Mouse (Mus musculus) testis, adult 2 months (tissue): Measurements from ENCODE around the gene Cadps. TPM values are rescaled to one million over a fixed set of nuclear protein-coding genes. Genes with fewer than 3 reads are reported as not detected.

Experiments used
- H3K27ac ChIP-seq: fragments of 200-500 bp; 2 replicates; pipeline ENCODE4 v1.5.1; 2012; ENCODE audit warnings: low read depth, low read length; ENCODE audit not compliant: control insufficient read depth, insufficient read depth
- H3K27me3 ChIP-seq: fragments of 200-500 bp; 2 replicates; pipeline ENCODE4 v1.6.1; 2012; ENCODE audit warnings: mild to moderate bottlenecking, low read length, moderate library complexity; ENCODE audit not compliant: control insufficient read depth, insufficient read depth
- H3K36me3 ChIP-seq: fragments of 200-500 bp; 2 replicates; pipeline ENCODE4 v1.6.1; 2012; ENCODE audit warnings: mild to moderate bottlenecking, low read length; ENCODE audit not compliant: control insufficient read depth, insufficient read depth
- H3K4me1 ChIP-seq: fragments of 200-500 bp; 2 replicates; pipeline ENCODE4 v1.6.1; 2012; ENCODE audit warnings: low read length; ENCODE audit not compliant: control insufficient read depth, insufficient read depth
- H3K4me3 ChIP-seq: fragments of 200-500 bp; 2 replicates; pipeline ENCODE4 v1.5.1; 2012; ENCODE audit warnings: low read depth, mild to moderate bottlenecking, low read length, moderate library complexity, mixed read lengths; ENCODE audit not compliant: control insufficient read depth
- CTCF ChIP-seq: fragments of 200-500 bp; IDR thresholded peaks from 2 replicates; pipeline ENCODE4 v1.5.1; 2012; ENCODE audit warnings: low read depth, mild to moderate bottlenecking, inconsistent platforms, low read length, moderate library complexity; ENCODE audit not compliant: control insufficient read depth, insufficient read depth, insufficient replicate concordance
- POLR2A ChIP-seq: fragments of 200-500 bp; IDR thresholded peaks from 2 replicates; pipeline ENCODE4 v1.6.1; 2012; ENCODE audit warnings: low read depth, mild to moderate bottlenecking, inconsistent platforms, low read length, moderate library complexity; ENCODE audit not compliant: control insufficient read depth
- polyA plus RNA-seq: library from polyadenylated mRNA; depleted of rRNA; stranded (reverse); fragments of >200 nt; gene quantifications from 2 replicates; pipeline ENCODE4 v1.2.3, GENCODE M21; 2012

Cadps gene
- polyA plus RNA-seq, 1 experiment = 1.5 TPM

GRCm38 (mm10) chr14:12527296-12527695 lies 295.6 kb downstream of the Cadps start:
- TF ChIP-seq CTCF (no peak), POLR2A (no peak)
- H3K4me1 ChIP-seq = no peaks in the 10 kb centered on the region; the same call in 1 of the 2 replicates
- no peak overlapping the region for H3K4me3 ChIP-seq
- H3K27ac ChIP-seq = no peak overlapping the region
- no peaks in the 10 kb centered on the region for H3K27me3 ChIP-seq
- no peaks in the 10 kb centered on the region for H3K36me3 ChIP-seq

DNA sequence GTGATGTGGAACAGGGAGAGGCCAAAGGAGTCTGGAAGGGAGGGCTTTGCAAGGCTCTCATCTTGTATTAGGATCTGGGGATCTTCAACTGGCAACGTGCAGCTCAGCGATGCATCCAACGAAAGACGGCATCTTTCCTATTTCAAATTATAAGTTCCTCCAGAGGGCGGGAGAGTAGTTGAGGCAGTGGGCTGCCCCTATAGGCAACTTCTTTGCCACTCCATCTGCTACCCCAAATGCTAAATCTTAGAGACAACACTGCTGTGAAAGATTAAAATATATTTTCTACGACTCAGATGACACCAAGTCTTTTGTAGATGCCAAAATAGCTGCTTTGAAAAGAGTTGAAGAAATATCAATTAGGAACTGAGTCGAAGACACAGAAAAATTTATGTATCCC lies 315.9 kb downstream of the Cadps start:
- Histone ChIP-seq H3K4me3 (no peak overlapping the region), H3K27ac (no peak overlapping the region), H3K4me1 (no peaks in the 10 kb centered on the region), H3K27me3 (no peaks in the 10 kb centered on the region), H3K36me3 (no peaks in the 10 kb centered on the region)
- TF ChIP-seq CTCF = no peak
- no peak for TF ChIP-seq POLR2A

DNA sequence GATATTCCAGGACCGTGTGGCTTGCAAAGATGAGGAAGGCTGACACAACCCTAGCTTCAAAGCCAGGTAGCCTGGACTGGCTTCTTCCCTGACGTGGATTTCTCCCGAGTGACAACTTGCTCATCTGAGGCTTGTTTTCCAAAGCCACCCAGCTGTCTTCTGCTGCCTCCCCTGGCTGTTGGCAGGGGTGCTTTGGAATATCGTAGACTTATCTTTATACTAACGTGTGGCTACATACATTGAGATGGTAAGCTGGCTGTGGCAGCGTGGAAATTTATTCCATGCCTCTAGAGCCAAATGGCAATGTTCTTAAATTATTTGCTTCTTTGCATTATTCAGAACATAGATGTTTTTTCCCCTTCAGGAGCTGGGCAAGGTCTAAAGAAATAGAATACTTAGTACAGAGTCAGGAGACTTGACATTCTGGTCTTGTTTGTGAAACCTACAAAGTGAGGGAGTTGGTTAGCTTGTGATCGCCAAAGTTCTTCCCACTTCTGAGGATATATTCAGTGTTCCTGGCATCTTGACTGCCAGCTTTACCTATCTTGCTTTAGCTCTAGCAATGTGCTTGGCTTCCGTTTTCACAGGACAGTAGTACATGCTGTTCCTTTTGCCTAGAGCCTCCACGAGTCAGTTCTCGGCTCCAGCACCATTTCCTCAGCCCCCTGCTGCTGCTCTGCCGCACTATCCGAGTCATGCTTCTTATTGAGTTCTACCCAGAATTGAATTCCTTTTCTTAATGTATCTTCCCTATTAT lies 318.5 kb downstream of the Cadps start:
- Histone ChIP-seq H3K36me3 (no peaks in the 10 kb centered on the region), H3K27ac (no peak overlapping the region), H3K4me1 (no peaks in the 10 kb centered on the region), H3K27me3 (no peaks in the 10 kb centered on the region), H3K4me3 (no peak overlapping the region)
- TF ChIP-seq CTCF (no peak), POLR2A (no peak)

GRCm38 (mm10) chr14:12462206-12462605 lies 360.7 kb downstream of the Cadps start:
- Histone ChIP-seq H3K27me3 (no peaks in the 10 kb centered on the region), H3K4me3 (no peak overlapping the region), H3K36me3 (no peaks in the 10 kb centered on the region), H3K27ac (no peak overlapping the region), H3K4me1 (no peaks in the 10 kb centered on the region; the same call in 1 of the 2 replicates)
- no peak for TF ChIP-seq CTCF
- TF ChIP-seq POLR2A = no peak

- Histone ChIP-seq H3K4me1 (no peaks in the 10 kb centered on the region; the same call in 1 of the 2 replicates), H3K27ac (no peak overlapping the region), H3K27me3 (no peaks in the 10 kb centered on the region), H3K36me3 (no peaks in the 10 kb centered on the region), H3K4me3 (no peak overlapping the region)
- no peak for TF ChIP-seq CTCF
- no peak for TF ChIP-seq POLR2A
These were observed 363.2 kb downstream of the Cadps start for GRCm38 (mm10) chr14:12459700-12460099.

DNA sequence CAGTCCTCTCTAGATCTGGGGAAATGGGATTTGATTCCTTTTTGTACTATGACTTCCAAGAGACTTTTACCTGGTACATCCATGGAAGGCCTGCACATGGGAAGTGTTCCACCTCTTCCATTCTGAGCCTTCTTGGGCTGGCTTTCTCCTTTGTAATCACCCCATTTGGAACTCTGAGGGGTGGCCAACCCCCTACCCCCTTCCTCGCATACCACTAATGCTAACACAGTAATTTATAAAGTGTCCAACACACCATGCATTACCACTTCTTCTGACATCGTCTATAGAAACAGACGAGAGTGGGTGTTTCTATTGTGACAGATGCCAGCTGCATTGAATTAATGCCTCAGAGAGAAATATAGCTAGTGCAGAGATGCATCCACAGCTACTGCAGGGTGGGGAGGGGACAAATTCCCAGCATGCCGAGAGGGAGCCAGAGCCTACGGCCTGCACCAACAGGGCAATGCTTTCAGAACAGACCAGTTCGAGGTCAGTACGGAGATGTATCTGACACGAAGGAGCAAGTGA lies 367.8 kb downstream of the Cadps start:
- Histone ChIP-seq H3K27ac (no peak overlapping the region), H3K4me1 (no peaks in the 10 kb centered on the region; the same call in 1 of the 2 replicates), H3K27me3 (no peaks in the 10 kb centered on the region), H3K4me3 (no peak overlapping the region), H3K36me3 (no peaks in the 10 kb centered on the region)
- TF ChIP-seq CTCF (no peak), POLR2A (no peak)

DNA sequence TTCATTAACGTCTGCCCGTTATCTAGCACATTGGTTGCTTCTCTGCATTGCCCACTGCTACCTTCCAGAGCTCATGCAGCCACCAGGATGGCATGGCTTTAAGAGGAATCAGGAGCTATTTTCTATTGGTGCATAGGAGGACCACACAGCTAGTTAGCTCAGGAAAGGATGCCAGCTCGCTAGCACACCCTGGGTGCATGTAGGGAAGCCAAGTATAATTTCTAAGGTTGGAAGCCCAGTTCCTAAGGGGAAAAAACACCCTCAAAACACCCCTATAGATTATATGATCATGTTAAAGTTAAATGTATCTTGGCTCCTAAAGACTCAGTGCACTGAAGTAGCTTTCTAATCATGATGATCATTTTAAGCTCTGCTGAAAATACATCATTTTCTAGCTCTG lies 372.1 kb downstream of the Cadps start:
- TF ChIP-seq CTCF (no peak), POLR2A (no peak)
- Histone ChIP-seq H3K27ac (no peak overlapping the region), H3K4me3 (no peak overlapping the region), H3K27me3 (no peaks in the 10 kb centered on the region), H3K4me1 (no peaks in the 10 kb centered on the region), H3K36me3 (no peaks in the 10 kb centered on the region)
